Mouse (Mus musculus) midbrain, postnatal 0 days (tissue): ENCODE results near the gene Cyp51. TPM values are rescaled to one million over a fixed set of nuclear protein-coding genes. Genes with fewer than 3 reads are reported as not detected.

ENCODE experiments used
- ATAC-seq: fragments of 200-750 bp; cut with Nextera tagmentation; 2 replicates; pipeline ENCODE4 v1.8.0; 2017; ENCODE audit warnings: moderate number of reproducible peaks, mild to moderate bottlenecking, moderate TSS enrichment, moderate library complexity; ENCODE audit not compliant: low FRiP score
- DNase-seq: peaks from one replicate; pipeline ENCODE4 v3.0.0-alpha.2; 2015; ENCODE audit warnings: low spot score
- H3K27ac ChIP-seq: fragments of 300-500 bp; sonication (generic); 2 replicates; pipeline ENCODE4 v1.5.1; 2014; ENCODE audit warnings: low read depth, mild to moderate bottlenecking, low read length, mixed read lengths
- H3K27me3 ChIP-seq: fragments of 300-500 bp; sonication (generic); 2 replicates; pipeline ENCODE4 v1.6.1; 2014; ENCODE audit warnings: low read length, control low read depth, mixed read lengths; ENCODE audit not compliant: insufficient read depth
- H3K36me3 ChIP-seq: fragments of 300-500 bp; sonication (generic); 2 replicates; pipeline ENCODE4 v1.6.1; 2014; ENCODE audit warnings: low read length, control low read depth, mixed read lengths; ENCODE audit not compliant: insufficient read depth
- H3K4me1 ChIP-seq: fragments of 300-500 bp; sonication (generic); 2 replicates; pipeline ENCODE4 v1.6.1; 2014; ENCODE audit warnings: mild to moderate bottlenecking, control low read depth, antibody characterized with exemption, low read length, mixed read lengths; ENCODE audit not compliant: insufficient read depth
- H3K4me2 ChIP-seq: fragments of 300-500 bp; sonication (generic); 2 replicates; pipeline ENCODE4 v1.6.1; 2014; ENCODE audit warnings: low read depth, mild to moderate bottlenecking, low read length, mixed read lengths; ENCODE audit not compliant: poor library complexity, severe bottlenecking
- H3K4me3 ChIP-seq: fragments of 300-500 bp; sonication (generic); 2 replicates; pipeline ENCODE4 v1.5.1; 2014; ENCODE audit warnings: low read depth, mild to moderate bottlenecking, low read length, moderate library complexity
- H3K9ac ChIP-seq: fragments of 300-500 bp; sonication (generic); replicated peaks from 2 replicates; pipeline ENCODE4 v1.6.1; 2014; ENCODE audit warnings: mild to moderate bottlenecking, low read length, moderate library complexity, mixed read lengths; ENCODE audit not compliant: poor library complexity, severe bottlenecking
- H3K9me3 ChIP-seq: fragments of 300-500 bp; sonication (generic); 2 replicates; pipeline ENCODE4 v1.6.1; 2016; ENCODE audit warnings: low read length, control low read depth
- CTCF ChIP-seq: IDR thresholded peaks from 2 replicates; pipeline ENCODE4 v1.5.1; 2016; ENCODE audit warnings: antibody characterized with exemption, mild to moderate bottlenecking
- WGBS: fragments of 180-500 bp; shearing (Covaris S2); extraction: QIAGEN DNeasy Blood & Tissue Kit; methylation state at CpG from one replicate; pipeline ENCODE4 v1.1.7; 2014; 5-methylcytosine and 5-hydroxymethylcytosine counted together
- polyA plus RNA-seq: library from polyadenylated mRNA; unstranded; fragments of >200 nt; fragmentation: Nextera tagmentation; extraction: Ambion mirVana; gene quantifications from 2 replicates; pipeline ENCODE4 v1.2.1, GENCODE M21; 2015
- total RNA-seq: library from RNA; depleted of rRNA; stranded (reverse); fragments of >200 nt; gene quantifications from 2 replicates; pipeline ENCODE4 v1.2.3, GENCODE M21; 2014

The Cyp51 gene
- total and polyA plus RNA-seq, 2 experiments from 2014 or later = 102 to 232 TPM

- Histone ChIP-seq H3K36me3 (peaks cover 22% of the 10 kb centered on the region), H3K4me2 (peak overlapping the region; percentile 12; the same call in 1 of the 2 replicates), H3K4me3 (no peak overlapping the region), H3K9me3 (no peaks in the 10 kb centered on the region), H3K27me3 (no peaks in the 10 kb centered on the region), H3K4me1 (no peaks in the 10 kb centered on the region), H3K9ac (no peak overlapping the region), H3K27ac (no peak overlapping the region)
- ATAC-seq = no peak
- peak; percentile 62 for TF ChIP-seq CTCF
- DNase-seq = no peak
- 92% methylated on average over 2 of the region's 2 CpGs for WGBS
Observed at GRCm38 (mm10) chr5:4101770-4102169, 2.8 kb downstream of the Cyp51 start.

GRCm38 (mm10) chr5:4101031-4101430 lies 3.5 kb downstream of the Cyp51 start:
- WGBS = 91% methylated on average over 4 of the region's 4 CpGs
- H3K9me3 ChIP-seq = no peaks in the 10 kb centered on the region
- TF ChIP-seq CTCF = no peak
- peaks cover 22% of the 10 kb centered on the region for H3K36me3 ChIP-seq
- no peak overlapping the region for H3K4me3 ChIP-seq
- H3K4me1 ChIP-seq = no peaks in the 10 kb centered on the region
- H3K4me2 ChIP-seq = no peak overlapping the region
- no peak for DNase-seq
- no peak overlapping the region for H3K27ac ChIP-seq
- no peak for ATAC-seq
- H3K27me3 ChIP-seq = no peaks in the 10 kb centered on the region
- no peak overlapping the region for H3K9ac ChIP-seq

- no peak for TF ChIP-seq CTCF
- H3K27me3 ChIP-seq = no peaks in the 10 kb centered on the region
- H3K9me3 ChIP-seq = no peaks in the 10 kb centered on the region
- no peak overlapping the region for H3K4me2 ChIP-seq
- peaks cover 25% of the 10 kb centered on the region for H3K36me3 ChIP-seq
- no peak overlapping the region for H3K9ac ChIP-seq
- ATAC-seq (no peak), DNase-seq (no peak)
- WGBS = 96% methylated on average over 5 of the region's 5 CpGs
- H3K4me1 ChIP-seq = no peaks in the 10 kb centered on the region
- no peak overlapping the region for H3K27ac ChIP-seq
- no peak overlapping the region for H3K4me3 ChIP-seq
Observed at GRCm38 (mm10) chr5:4094471-4094870, 10.1 kb downstream of the Cyp51 start.

- WGBS = 89% methylated on average over 5 of the region's 5 CpGs
- H3K9ac ChIP-seq = no peak overlapping the region
- no peaks in the 10 kb centered on the region for H3K27me3 ChIP-seq
- DNase-seq = no peak
- H3K9me3 ChIP-seq = no peaks in the 10 kb centered on the region
- H3K36me3 ChIP-seq = peaks cover 48% of the 10 kb centered on the region
- no peak overlapping the region for H3K4me2 ChIP-seq
- no peak overlapping the region for H3K27ac ChIP-seq
- no peaks in the 10 kb centered on the region for H3K4me1 ChIP-seq
- TF ChIP-seq CTCF = no peak
- no peak overlapping the region for H3K4me3 ChIP-seq
- no peak for ATAC-seq
Observed at GRCm38 (mm10) chr5:4088190-4088589, 16.4 kb downstream of the Cyp51 start.

GRCm38 (mm10) chr5:4086309-4086708 lies 18.2 kb downstream of the Cyp51 start:
- Histone ChIP-seq H3K36me3 (peaks cover 55% of the 10 kb centered on the region), H3K9ac (no peak overlapping the region), H3K4me1 (no peaks in the 10 kb centered on the region), H3K4me3 (no peak overlapping the region), H3K9me3 (no peaks in the 10 kb centered on the region), H3K27ac (no peak overlapping the region), H3K4me2 (no peak overlapping the region), H3K27me3 (no peaks in the 10 kb centered on the region)
- DNase-seq (no peak), ATAC-seq (no peak)
- WGBS = 87% methylated on average over 4 of the region's 4 CpGs
- TF ChIP-seq CTCF = no peak

- no peak for DNase-seq
- WGBS = 95% methylated on average over 7 of the region's 7 CpGs
- Histone ChIP-seq H3K9ac (no peak overlapping the region), H3K36me3 (peaks cover 55% of the 10 kb centered on the region), H3K4me1 (no peaks in the 10 kb centered on the region), H3K9me3 (no peaks in the 10 kb centered on the region), H3K4me2 (no peak overlapping the region), H3K4me3 (no peak overlapping the region), H3K27me3 (no peaks in the 10 kb centered on the region), H3K27ac (no peak overlapping the region)
- no peak for TF ChIP-seq CTCF
- ATAC-seq = no peak
Observed at GRCm38 (mm10) chr5:4084948-4085347, 19.6 kb downstream of the Cyp51 start.
